Mouse (Mus musculus): ENCODE measurements around the gene Zfp775.

Gene Zfp775

GRCm38 (mm10) chr6:48601271-48602079 is at the start of gene Zfp775:
Gene Zfp775, plus strand, starts transcription at chr6:48602063.
- DNase-seq (ENCODE audit: extremely low spot score), result peak; percentile 93

DNA sequence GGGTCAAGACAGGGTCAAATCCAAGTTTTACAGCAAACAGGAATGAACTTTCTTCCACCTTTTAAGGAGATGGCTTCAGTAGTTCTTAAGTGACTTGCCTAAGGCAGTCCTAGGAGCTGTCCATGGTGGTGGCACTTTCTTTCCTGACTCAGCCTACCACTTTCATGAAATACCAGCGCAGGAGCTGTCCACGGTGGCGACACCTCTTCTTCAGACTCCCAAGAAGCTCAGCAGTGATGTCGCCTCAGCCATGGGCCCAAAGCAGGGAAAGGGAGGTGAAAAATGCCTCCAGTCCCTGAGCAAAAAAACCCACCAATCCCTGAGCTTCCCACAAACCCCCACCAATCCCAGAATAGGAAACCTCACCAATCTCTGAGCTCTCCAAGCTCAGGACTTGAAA is 48.9 kb upstream of the Zfp775 start:
- DNase-seq (ENCODE audit: extremely low spot score), result peak; percentile 18

DNA sequence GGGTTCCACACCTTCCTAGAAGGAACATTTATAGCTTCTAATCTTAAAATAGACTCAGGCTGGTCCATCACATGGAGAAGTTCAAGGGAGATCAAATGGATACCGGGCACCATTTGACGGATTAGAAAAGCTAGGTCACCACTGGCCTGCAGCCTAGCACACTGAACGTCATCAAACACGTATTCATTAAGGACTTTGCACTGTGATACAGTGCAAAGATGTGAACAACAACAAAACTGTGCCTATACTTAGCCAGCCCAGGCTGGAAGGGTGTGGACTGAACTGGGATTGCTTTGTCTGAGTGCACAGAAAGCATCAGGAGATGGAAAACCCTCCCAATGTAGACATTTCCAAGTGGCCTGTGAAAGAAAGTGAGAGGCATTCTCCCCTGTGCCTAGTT is 48.0 kb upstream of the Zfp775 start:
- DNase-seq (ENCODE audit: extremely low spot score), result no peak

- peak; percentile 88 for DNase-seq (ENCODE audit: extremely low spot score)
These were observed 47.4 kb upstream of the Zfp775 start, which contains the start of gene Lrrc61 for GRCm38 (mm10) chr6:48554280-48555103. Gene Lrrc61, plus strand, starts transcription at chr6:48554796.

DNA sequence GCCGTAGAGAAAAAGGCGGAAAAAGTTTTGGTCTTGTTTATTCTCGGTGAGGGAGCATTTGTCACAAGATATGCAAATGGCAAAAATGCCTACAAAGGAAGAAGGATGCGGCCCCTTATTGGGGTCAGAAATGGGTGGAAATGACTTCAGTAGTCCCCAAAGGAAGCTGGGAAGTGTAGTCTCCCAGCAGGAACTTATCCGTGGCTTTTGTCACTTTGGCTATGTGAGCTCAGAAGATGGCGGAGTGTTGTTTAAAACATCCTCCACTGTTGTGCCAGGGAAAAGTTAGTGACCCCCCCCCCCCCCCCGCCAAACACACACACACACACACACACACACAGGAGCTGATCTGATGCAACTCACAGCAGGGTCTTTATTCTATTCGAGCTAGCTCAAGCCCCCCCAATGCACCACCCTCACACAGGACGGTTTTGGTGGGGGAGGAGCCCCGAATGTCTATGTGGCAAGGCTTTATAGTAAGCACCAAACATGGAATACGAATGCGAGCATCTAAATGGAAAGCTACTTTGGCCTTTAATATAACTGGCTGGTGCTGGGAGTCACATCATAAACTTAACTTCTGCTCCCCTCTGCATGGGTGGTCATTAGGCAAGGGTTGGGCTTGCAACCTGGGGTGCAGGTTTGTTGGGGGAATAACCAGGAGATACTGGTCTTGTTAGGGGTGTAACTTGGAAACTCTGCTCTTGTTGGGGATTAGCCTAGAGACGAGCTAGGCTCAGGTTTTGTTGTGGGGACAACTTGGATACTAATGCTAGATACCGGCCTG is 46.6 kb upstream of the Zfp775 start:
- no peak for DNase-seq (ENCODE audit: extremely low spot score)

- DNase-seq (ENCODE audit: extremely low spot score), result no peak
These were observed 45.9 kb upstream of the Zfp775 start for GRCm38 (mm10) chr6:48555956-48556355.

DNA sequence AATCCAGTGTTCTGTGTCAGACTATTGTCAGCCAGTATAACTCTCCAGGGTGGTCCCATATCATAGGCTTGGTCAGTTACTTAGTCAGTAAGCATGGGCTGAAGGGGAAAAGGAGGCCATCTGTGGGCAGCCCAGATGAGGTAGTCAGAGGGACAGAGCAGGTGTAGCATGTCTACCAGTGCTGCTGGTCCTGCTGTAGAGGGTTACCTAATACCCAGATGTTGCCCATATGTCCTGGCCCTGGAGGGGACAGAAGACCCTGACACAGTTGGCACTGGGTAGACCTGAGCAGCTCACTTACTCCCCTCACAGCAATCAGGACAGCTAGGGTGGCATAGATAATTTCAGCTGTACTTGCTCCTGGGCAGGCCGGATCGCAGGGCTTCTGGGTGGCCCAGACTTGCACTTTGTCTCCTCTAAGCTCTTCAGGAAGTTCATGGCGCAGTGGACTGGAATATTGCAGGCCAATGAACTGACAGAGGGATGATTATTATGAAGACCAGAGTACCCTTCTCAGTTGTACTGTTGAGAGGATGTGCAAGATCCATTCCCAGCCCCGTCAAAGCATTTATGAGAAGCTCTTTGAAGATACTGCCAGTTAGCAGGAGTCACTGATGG is 36.1 kb upstream of the Zfp775 start:
- no peak for DNase-seq (ENCODE audit: extremely low spot score)

DNA sequence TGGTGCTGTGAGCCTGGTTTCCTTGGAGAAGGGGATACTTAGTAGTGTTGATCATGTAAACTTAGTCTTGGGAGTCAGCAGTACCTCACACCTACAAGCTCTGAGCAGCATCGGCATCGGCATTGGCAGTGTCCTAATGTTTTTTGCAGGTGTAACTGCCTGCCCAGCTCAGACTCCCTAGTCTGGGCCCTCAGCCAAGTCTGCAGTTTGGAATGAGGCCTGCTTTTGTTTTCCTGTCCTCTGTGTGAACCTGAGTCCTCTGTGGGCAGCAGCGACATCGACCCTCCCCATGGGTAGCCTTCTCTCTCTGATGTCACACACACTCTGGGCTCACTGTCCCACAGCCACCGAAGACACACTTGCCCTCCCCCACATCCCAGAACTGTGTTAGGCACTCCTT is 35.6 kb upstream of the Zfp775 start:
- no peak for DNase-seq (ENCODE audit: extremely low spot score)

DNA sequence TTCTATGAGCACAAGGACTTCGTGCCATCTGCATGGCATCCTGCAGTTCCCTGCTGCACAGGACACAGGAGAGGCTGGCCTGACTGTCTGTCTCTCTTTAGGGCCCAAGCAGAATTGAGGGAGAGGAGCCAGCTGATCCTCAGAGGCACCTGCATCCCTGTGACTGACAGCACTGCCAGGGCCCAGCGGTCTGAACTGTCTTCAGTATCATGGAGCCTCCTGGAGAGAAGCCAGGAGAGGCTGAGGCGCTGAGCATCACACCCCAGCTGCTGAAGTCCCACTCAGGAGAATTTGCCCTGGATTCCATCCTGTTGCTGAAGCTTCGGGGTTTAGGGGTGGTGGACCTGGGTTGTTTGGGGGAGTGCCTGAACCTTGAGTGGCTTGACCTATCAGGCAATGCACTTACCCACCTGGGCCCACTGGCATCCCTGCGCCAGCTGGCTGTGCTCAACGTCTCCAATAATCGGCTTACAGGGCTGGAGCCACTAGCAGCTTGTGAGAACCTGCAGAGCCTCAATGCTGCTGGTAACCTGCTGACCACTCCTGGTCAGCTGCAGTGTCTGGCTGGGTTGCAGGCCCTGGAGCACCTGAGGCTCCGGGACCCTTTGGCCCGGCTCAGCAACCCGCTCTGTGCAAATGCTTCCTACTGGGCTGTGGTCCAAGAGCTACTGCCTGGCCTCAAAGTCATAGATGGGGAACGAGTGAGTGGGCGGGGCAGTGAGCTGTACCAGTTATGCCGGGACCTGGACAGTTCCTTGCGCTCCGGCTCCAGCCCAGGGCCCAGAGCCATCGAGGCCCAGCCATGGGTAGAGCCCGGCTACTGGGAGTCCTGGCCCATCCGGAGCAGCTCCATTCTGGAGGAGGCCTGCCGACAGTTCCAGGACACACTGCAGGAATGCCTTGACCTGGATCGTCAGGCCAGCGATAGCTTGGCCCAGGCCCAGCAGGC is 33.6 kb upstream of the Zfp775 start:
- no peak for DNase-seq (ENCODE audit: extremely low spot score)

DNA sequence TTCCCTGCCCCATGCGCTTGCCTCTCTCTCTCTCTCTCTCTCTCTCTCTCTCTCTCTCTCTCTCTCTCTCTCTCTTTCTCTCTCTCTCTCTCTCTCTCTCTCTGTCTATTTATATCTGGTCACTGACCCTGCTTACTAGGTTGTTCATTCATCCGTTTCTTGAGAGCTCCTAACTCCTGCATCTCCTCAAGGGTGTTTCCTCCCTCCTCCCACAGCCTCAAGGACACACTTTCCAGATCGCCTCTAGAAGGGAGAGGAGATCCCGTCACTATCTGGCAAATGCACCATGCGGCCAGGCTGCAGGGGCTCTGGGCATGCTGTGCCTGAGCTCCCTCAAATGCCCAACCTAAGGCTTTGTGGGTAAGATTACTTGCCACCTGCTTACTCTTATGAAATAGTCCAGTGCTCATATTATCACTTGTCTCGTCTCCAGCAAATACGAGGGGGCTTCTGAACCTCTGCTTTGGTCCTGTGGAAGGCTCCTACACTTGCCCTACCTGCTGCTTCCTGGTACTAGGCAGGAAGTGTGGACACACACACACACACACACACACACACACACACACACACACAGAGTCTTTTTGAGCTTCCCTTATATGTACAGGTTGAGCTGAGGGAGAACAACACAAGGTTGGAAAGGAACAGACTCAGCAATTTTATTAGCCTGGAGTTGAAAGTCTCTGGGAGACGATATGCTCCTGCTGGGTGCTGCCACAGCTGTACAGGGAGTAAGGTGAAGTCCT is 32.6 kb upstream of the Zfp775 start:
- no peak for DNase-seq (ENCODE audit: extremely low spot score)

DNA sequence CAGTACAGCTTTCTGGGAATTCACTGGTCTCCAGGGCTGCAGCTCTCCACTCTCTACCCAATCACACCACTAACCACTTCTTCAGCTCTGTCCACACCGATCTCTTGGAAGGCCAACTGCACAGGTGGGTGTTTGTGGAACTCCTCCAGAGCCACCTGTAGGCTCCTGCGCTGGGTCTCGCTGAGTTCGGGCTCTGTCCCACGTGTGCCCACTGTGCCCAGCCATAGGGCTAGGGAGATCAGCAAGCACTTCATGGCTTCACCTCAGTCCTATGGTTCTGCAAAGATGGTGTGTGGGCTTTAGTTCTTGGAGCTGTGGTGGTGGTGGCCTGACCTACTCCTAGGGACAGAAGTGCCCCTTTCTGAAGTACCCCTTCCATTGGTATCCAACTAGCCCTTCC is 29.8 kb upstream of the Zfp775 start:
- DNase-seq (ENCODE audit: extremely low spot score), result no peak

DNA sequence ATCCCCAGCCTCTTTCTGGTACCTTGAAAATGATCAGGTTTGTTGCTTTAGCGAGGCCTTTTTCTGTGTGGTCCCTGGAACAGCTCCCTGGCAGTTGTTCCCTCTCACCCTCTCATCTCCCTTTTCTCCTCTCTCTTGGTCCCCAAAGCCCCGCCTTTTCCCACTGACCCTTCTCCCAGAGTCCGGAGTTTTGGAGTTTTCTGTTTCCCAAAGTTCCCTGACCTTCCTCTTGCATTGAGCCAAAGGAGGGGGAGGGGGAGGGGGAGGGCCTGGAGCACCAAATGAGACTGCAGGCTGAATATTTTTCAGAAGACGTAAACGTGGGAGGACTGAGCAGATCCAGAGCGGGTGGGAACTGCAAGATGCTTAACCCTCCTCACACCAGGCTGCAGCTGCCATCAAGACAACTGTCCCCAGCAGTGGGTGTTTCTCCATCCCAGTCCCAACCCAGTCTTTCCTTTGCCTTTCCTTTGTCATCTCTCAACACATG is 29.2 kb upstream of the Zfp775 start, which contains the start of gene Rarres2:
Rarres2 (minus strand) TSS at position 218 of the 490 bp plus-strand sequence.
- DNase-seq (ENCODE audit: extremely low spot score), result peak; percentile 42

- DNase-seq (ENCODE audit: extremely low spot score), result peak; percentile 60
These were observed 28.6 kb upstream of the Zfp775 start for GRCm38 (mm10) chr6:48573280-48573679.

DNA sequence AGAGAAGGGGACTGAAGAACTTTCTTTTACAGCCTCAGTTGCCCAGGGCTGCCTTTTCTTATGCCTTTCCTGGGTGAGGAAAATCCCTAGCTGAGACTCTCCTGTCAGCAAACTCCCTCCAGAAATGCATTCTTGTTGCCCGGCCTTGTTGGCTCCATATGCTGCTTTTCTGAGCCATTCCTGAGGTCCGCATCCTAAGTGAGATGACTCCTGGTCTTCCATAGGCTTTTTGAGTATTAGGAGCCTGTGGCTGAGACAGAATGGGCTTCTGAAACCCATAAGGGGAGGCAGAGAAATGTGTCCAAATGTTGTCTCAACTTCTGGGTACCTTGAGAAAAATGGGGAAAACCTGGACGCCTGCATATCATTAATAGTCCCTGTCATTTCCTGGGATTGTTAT is 27.9 kb upstream of the Zfp775 start:
- DNase-seq (ENCODE audit: extremely low spot score), result no peak

DNA sequence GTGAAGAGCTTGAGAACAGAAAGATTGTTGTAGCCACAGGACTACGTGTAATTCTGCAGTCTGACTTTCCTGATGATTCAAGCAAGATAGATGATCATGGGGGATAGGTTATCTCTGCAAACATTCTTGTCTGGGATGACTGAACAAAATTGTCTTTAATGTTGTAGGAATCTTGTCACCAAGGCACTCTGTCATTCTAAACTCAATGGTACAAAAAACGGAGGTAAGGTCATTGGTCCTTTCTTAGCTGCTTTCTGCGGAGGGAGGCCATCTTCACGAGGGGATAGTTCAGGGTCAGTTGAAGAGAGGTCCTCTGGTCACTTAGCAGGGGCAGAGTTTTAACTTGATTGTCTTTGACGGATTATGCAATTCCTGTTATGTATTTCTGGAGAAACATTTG is 23.1 kb upstream of the Zfp775 start:
- no peak for DNase-seq (ENCODE audit: extremely low spot score)

DNA sequence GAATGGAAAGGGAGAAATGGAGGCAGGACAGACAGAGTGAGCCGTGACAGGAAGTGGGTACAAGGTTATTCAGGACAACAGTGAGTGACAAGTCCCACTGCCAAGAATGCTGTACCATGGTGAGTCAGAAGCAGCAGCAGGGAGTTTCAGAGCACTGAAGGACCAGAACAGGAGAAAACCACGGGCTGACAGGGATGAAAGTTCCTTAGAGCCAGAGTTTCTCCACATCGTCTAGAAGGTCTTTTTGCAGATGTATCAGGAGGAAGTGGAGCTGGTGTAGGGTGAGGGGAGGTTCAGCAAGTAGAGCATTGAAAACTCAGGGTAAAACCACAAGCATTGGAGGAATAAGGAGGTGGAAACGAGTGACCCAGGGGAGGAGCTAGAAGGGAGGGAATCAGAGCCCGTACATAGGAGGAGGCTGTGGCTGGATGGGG is 22.6 kb upstream of the Zfp775 start:
- DNase-seq (ENCODE audit: extremely low spot score), result no peak

DNA sequence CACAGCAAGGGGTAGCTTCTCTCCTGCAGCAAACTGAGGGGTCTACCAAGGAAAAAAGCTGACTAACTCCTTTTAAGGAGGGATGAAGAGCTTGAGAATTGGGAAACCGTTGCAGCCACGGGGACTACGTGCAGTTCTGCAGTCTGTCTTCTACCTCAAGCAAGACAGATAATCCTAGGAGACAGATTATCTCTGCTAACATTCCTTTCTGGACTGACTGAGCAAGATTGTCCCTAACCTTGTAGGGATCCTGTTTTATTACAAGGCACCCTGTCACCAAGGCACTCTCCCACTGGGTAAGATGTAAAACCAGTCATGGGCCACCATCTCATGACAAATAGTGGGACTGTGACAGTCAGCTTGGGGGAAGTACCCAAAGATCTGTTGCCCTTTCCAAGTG is 20.6 kb upstream of the Zfp775 start:
- no peak for DNase-seq (ENCODE audit: extremely low spot score)

GRCm38 (mm10) chr6:48582037-48582436 is 19.8 kb upstream of the Zfp775 start:
- DNase-seq (ENCODE audit: extremely low spot score), result peak; percentile 53

- DNase-seq (ENCODE audit: extremely low spot score), result no peak
These were observed 12.6 kb upstream of the Zfp775 start, which contains the start of gene Gm45021 for GRCm38 (mm10) chr6:48589194-48589750. Gene Gm45021, plus strand, starts transcription at chr6:48589610.

All from embryo, embryonic 9.5 days (tissue).